Mouse (Mus musculus): ENCODE results near the gene Ascl4. TPM values are rescaled to one million over a fixed set of nuclear protein-coding genes. Genes with fewer than 3 reads are reported as not detected.

Gene Ascl4
- polyA plus RNA-seq (2015; fragmentation: Nextera tagmentation; extraction: Ambion mirVana): 0.95 and 1.0 TPM in 2 replicates

DNA sequence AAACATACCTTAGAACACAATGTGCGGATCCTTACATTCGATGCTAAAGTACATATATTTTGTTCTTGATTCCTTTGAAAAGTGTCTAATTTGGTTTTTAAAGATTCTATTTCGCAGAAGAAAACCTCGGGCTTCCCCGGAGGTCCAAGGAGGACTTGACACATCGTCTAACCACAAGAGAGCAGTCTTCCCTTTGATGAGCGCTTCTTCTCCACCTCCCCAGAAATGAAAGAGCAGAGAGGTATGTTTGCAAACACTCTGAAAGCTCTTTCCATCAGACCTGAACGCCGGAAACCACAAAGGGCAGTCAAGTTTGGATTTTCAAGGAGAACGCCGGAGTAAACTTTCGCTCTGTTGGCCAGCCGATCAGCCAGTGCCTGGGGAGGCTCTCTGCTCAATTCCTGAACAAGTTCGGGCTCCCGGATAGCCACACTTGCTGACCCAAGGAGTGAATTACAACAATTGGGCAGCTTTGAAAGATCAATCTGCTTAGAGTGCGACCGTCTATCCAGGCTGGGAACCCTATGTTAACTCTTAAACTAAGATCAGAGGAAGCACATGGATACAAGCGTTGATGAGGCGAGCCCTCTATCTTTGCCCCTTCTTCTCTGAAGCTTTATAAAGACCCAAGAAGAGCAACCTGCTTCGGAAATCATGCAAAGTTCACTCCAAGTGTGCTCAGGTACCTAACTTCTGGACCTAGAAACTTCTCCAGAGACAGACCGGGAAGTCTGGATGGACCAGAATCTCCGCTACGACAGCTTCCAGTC lies at the start of gene Ascl4:
TSS of gene Ascl4 (plus strand) at position 6 of the 770 bp plus-strand sequence.
- Histone ChIP-seq H3K27me3 (peaks cover 10% of the 10 kb centered on the region), H3K4me3 (replicated peaks) (peak within 1 kb of the TSS; percentile 57), H3K9me3 (no peaks in the 10 kb centered on the region), H3K4me2 (replicated peaks) (peak within 1 kb of the TSS; percentile 87), H3K27ac (peak within 1 kb of the TSS; percentile 47; the same call in 1 of the 2 replicates), H3K9ac (replicated peaks) (peak within 1 kb of the TSS; percentile 70), H3K4me1 (replicated peaks) (peaks cover 15% of the 10 kb centered on the region), H3K36me3 (no peaks in the 10 kb centered on the region)
- no peak; the same call in 1 of the 2 replicates for ATAC-seq
- 1% methylated on average over 23 of the region's 23 CpGs for WGBS

DNA sequence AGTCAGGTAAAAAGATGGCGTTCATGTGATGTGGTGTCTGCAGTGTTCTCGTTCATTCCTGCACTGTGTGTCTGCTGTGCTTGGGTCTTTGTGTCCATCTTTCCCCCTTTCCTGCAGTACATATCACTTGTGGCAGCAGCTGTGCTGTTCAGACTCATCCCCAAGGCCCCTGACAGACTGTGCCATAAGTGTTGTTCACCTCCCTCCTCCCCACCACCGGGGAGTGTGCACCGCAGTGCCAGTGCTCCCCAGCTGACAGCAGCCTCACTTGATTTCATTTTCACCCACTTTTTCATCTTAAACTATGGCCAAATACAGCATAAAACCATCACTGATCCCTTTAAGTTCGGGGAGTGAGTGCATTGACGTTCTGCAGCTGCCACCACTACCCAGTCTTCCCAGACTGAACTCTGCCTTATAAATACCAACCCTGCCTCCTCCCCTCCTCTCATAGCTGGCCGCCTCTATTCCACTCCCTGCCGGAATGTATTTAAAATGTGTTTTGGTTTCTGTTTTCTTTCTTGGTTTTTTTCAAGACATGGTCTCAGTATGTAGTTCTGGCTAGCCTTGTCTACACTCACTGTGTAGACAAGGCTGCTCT lies 47.5 kb upstream of the Ascl4 start:
- no peaks in the 10 kb centered on the region for H3K4me1 ChIP-seq (replicated peaks)
- no peak overlapping the region for H3K9ac ChIP-seq (replicated peaks)
- no peaks in the 10 kb centered on the region for H3K27me3 ChIP-seq
- H3K9me3 ChIP-seq: no peaks in the 10 kb centered on the region
- no peak overlapping the region for H3K4me3 ChIP-seq (replicated peaks)
- H3K36me3 ChIP-seq: peaks cover 87% of the 10 kb centered on the region
- 93% methylated on average over 8 of the region's 8 CpGs for WGBS
- no peak for ATAC-seq
- no peak overlapping the region for H3K27ac ChIP-seq
- no peak overlapping the region for H3K4me2 ChIP-seq (replicated peaks)

DNA sequence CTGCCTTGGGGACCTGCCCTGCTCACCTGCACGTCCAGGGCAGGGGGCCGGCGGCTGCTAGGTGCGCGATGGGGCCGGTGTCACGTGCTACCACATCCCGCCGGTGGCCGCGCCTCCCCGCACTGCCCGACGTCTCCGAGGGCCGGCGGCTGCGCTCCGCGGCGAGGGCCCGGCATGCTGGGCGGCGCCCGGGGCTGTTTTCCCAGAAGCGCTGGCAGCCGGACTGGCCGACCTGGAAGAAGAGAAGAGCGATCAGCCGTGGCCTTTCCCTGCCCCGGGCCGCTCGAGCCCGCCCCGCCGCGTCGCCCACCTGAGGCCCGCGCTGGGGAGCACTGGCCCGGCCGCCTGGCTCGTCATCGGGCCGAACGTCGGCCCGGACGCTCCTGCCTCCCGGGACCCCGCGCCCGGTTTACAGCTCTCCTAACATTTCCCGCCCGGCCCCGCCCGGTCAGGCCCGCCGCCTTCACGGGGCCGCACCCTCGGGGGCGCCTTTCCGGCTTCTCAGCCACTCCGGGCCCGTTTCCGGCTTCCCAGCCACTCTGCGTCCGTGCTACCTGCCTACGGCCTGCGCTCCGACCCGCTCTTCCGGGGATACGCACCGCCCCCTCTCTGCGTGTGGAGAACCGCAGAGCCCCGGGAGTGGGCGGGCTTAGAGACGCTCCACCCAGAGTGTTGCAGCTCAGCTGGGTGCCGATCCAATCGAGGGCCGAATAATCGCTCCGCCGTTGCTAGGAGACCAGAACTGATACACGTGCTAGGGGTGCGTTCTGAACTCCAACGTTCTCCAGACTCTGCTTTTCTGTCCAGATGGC lies 10.8 kb upstream of the Ascl4 start, which contains the start of gene Prdm4:
TSS of gene Prdm4 (minus strand) at position 645 of the 812 bp plus-strand sequence.
- WGBS: under 1% methylated on average over 83 of the region's 90 CpGs
- peak; percentile 99 for ATAC-seq
- peaks cover 28% of the 10 kb centered on the region for H3K36me3 ChIP-seq
- peak within 1 kb of the TSS; percentile 88 for H3K27ac ChIP-seq
- H3K4me3 ChIP-seq (replicated peaks): peak within 1 kb of the TSS; percentile 94
- peaks cover 17% of the 10 kb centered on the region for H3K4me1 ChIP-seq (replicated peaks)
- peak within 1 kb of the TSS; percentile 92 for H3K9ac ChIP-seq (replicated peaks)
- H3K4me2 ChIP-seq (replicated peaks): peak within 1 kb of the TSS; percentile 63
- H3K9me3 ChIP-seq: no peaks in the 10 kb centered on the region
- H3K27me3 ChIP-seq: peaks cover 5% of the 10 kb centered on the region; the same call in 1 of the 2 replicates

DNA sequence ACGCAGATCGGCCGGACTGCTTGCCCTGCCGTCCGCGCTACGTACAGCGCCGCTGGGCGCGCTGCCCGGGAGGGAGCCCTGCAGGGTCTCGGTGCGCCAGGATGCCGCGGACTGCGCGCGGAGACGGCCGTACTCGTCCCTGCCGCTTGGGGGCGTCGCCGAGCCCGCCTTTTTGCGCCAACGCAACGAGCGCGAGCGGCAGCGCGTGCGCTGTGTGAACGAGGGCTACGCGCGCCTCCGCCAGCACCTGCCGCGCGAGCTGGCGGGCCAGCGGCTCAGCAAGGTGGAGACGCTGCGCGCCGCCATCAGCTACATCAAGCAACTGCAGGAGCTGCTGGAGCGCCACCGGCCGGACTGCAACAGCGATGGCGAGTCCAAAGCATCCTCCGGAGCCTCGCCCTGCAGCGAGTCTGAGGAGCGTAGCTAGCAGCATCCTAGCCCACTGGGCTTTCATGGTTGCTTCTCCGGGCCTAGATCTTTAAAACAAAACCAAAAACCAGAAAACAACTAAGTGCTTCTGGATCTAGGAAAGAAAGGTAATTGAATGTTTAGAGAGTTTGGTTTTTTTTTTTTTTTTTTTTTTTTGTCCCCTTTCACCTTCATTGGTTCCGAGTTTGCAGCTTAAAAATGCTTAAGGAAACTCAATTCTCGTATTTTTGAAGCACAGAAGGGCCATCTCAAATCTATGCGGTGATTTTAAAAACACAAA lies 1.2 kb downstream of the Ascl4 start:
- peak overlapping the region; percentile 87 for H3K4me2 ChIP-seq (replicated peaks)
- H3K27me3 ChIP-seq: peaks cover 10% of the 10 kb centered on the region
- H3K36me3 ChIP-seq: no peaks in the 10 kb centered on the region
- peak overlapping the region; percentile 57 for H3K4me3 ChIP-seq (replicated peaks)
- peak overlapping the region; percentile 47; the same call in 1 of the 2 replicates for H3K27ac ChIP-seq
- H3K4me1 ChIP-seq (replicated peaks): peaks cover 15% of the 10 kb centered on the region
- peak; percentile 93 for ATAC-seq
- peak overlapping the region; percentile 70 for H3K9ac ChIP-seq (replicated peaks)
- H3K9me3 ChIP-seq: no peaks in the 10 kb centered on the region
- under 1% methylated on average over 63 of the region's 63 CpGs for WGBS

DNA sequence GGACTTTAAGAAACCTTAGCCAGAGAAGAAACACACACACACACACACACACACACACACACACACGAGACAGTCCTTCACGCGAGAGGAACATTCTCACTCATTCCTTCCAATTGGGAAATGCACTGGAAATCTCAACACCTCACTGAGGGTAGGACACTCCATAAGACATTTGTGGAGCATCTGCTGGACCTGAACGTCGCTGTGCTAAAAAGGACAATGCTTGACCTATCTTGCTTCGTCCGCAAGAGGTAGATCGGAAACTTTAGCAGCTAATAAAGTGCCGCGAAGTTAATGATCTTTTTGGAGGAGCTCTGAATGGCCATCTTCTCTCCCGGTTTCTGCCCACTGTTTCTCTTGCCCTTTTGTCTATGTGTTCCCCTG lies 1.7 kb downstream of the Ascl4 start:
- H3K27me3 ChIP-seq: peaks cover 10% of the 10 kb centered on the region
- H3K4me1 ChIP-seq (replicated peaks): peaks cover 15% of the 10 kb centered on the region
- H3K9me3 ChIP-seq: no peaks in the 10 kb centered on the region
- peak overlapping the region; percentile 87 for H3K4me2 ChIP-seq (replicated peaks)
- H3K36me3 ChIP-seq: no peaks in the 10 kb centered on the region
- H3K27ac ChIP-seq: no peak overlapping the region
- ATAC-seq: no peak
- WGBS: 45% methylated on average over 11 of the region's 11 CpGs
- peak overlapping the region; percentile 70 for H3K9ac ChIP-seq (replicated peaks)
- H3K4me3 ChIP-seq (replicated peaks): peak overlapping the region; percentile 57

DNA sequence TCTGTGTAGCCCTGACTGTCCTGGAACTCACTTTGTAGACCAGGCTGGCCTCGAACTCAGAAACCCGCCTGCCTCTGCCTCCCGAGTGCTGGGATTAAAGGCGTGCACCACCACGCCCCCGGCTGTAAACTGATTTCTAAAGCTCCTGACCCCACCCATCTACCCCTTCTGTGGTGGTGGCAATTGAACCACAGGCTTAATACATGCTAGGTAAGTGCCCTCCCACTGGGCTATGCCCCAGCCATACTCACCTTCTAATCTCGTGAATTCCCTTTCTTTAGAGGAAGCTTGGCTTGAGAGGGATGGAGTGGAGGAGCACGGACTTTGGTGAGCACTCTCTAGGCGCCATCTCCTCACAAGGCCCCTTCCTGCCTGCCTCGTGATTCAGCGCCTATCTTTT lies 2.5 kb downstream of the Ascl4 start:
- Histone ChIP-seq H3K4me2 (replicated peaks) (no peak overlapping the region), H3K36me3 (no peaks in the 10 kb centered on the region), H3K4me1 (replicated peaks) (peaks cover 15% of the 10 kb centered on the region), H3K4me3 (replicated peaks) (no peak overlapping the region), H3K9ac (replicated peaks) (no peak overlapping the region), H3K27me3 (peaks cover 10% of the 10 kb centered on the region), H3K27ac (no peak overlapping the region), H3K9me3 (no peaks in the 10 kb centered on the region)
- no peak for ATAC-seq
- 94% methylated on average over 11 of the region's 11 CpGs for WGBS

DNA sequence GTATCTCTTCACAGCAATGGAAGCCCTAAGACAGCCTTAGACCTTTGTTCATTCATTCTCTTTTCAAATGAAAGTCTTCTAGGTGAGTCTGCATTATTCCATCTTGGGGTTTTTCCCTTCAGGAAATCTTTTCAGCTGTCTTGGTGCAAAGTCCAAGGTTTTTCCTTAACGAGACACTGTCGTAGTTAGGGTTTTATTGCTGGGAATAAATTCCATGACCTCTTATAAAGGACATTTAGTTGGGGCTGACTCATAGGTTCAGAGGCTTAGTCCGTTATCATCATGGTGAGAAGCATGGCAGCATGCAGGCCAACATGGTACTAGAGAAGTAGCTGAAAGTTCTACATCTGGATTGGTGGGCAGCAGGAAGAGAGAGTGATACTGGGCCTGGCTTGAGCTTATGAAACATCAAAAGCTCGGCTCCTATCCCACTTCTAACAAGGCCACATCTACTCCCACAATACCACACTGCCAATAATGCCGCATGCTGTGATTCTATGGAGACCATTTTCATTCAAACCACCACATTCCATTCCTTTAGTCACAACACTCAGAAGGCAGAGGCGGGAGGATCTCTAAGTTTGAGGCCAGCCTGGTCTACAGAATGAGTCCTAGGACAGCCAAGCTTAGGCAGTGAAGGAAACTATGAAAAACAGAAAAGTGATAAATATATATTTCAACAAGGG lies 8.9 kb downstream of the Ascl4 start:
- WGBS: 96% methylated on average over 6 of the region's 6 CpGs
- H3K27me3 ChIP-seq: no peaks in the 10 kb centered on the region
- no peak overlapping the region for H3K27ac ChIP-seq
- ATAC-seq: no peak
- H3K4me2 ChIP-seq (replicated peaks): no peak overlapping the region
- H3K9me3 ChIP-seq: no peaks in the 10 kb centered on the region
- no peaks in the 10 kb centered on the region for H3K4me1 ChIP-seq (replicated peaks)
- H3K9ac ChIP-seq (replicated peaks): no peak overlapping the region
- peaks cover 60% of the 10 kb centered on the region for H3K36me3 ChIP-seq
- H3K4me3 ChIP-seq (replicated peaks): no peak overlapping the region

DNA sequence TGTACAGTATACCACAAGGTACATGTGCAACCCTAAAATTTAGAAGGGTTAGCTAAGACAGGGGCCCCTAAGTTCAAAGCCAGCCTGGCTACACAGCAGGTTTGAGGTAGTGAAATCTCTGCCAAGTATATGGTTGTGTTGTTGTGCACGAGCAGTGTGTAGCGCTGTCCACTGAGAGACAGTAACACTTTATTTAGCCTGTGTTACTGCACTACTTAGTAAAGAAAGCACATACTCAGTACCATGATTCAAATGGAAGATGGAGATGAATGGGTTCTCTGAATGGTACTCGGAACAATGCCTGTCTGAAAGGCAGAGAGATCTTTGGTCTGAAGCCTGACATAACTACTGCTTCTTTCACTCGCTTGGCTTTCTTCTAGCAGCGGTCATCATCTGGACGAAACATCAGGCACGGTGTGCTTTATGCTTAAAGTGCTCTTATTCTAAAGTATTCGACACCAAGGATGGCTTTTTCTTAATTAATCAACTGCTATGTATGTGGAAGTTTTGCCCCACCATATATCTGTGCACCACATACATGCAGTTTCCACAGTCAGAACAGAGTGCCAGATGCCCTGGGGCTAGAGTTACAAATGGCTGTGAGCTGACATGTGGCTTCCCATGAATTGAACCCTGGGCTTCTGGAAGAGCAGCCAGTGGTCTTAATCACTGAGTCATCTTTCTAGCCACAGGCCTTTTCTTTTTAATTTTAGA lies 21.2 kb downstream of the Ascl4 start:
- ATAC-seq: no peak
- 91% methylated on average over 8 of the region's 8 CpGs for WGBS
- Histone ChIP-seq H3K27ac (no peak overlapping the region), H3K4me1 (replicated peaks) (no peaks in the 10 kb centered on the region), H3K9me3 (no peaks in the 10 kb centered on the region), H3K9ac (replicated peaks) (no peak overlapping the region), H3K36me3 (peaks cover 89% of the 10 kb centered on the region), H3K4me3 (replicated peaks) (no peak overlapping the region), H3K4me2 (replicated peaks) (no peak overlapping the region), H3K27me3 (no peaks in the 10 kb centered on the region)

DNA sequence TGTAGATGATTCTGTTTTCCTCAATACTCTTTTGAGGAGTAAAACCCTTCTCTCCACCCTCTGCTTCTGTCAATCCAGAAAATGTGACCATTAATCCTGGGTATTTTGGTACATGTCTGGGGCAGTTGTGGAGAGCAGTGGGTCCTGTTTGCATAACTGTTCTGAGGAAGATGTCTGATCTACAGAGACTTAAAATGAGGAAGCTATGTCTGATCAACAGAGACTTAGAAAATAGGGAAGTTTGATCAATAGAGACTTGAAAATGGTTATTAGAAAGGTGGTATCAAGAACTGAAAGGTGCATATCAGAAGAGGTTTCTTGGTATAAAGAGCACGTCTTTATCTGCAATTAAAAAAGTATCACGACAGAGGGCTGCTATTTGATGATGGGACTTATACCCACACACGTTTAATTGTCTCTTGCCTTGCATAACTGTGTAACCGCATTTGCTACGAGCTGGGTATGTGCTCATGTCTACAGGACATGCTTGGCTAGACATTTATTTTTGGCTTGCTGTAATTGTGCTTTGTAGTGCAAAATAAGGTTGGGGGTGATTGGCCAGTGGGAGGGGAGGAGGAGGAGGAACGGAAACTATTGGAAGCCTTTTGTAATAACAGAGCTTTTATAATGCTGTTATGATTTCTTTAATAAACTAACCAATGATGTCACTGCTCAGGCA lies 24.4 kb downstream of the Ascl4 start:
- Histone ChIP-seq H3K4me3 (replicated peaks) (no peak overlapping the region), H3K4me2 (replicated peaks) (no peak overlapping the region), H3K9ac (replicated peaks) (no peak overlapping the region), H3K27me3 (no peaks in the 10 kb centered on the region), H3K36me3 (peaks cover 68% of the 10 kb centered on the region), H3K9me3 (no peaks in the 10 kb centered on the region), H3K27ac (no peak overlapping the region), H3K4me1 (replicated peaks) (peaks cover 15% of the 10 kb centered on the region)
- no peak for ATAC-seq
- 91% methylated on average over 6 of the region's 6 CpGs for WGBS

DNA sequence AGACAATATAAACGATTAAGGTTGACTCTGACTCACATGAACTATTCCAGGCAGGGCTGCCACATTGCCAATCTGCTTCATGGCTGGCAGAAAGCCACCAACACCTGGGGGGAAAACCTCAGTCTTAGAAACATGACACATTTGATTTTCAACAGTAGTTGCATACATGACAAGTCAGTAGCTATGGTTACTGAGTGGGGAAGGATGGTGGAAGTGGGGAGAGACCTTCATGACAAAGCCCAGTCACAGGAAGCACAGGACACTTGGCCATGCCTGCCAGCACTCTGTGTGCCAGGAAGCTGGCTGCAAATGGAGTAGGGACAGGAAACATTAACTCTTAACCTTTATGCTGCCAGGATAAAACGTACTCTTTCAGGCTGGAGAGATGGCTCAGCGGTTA lies 25.9 kb downstream of the Ascl4 start:
- H3K4me2 ChIP-seq (replicated peaks): no peak overlapping the region
- H3K4me3 ChIP-seq (replicated peaks): no peak overlapping the region
- no peak overlapping the region for H3K27ac ChIP-seq
- peaks cover 58% of the 10 kb centered on the region for H3K36me3 ChIP-seq
- 95% methylated on average over 3 of the region's 3 CpGs for WGBS
- H3K9ac ChIP-seq (replicated peaks): no peak overlapping the region
- no peak for ATAC-seq
- H3K27me3 ChIP-seq: no peaks in the 10 kb centered on the region
- H3K4me1 ChIP-seq (replicated peaks): peaks cover 16% of the 10 kb centered on the region
- no peaks in the 10 kb centered on the region for H3K9me3 ChIP-seq

All from midbrain, embryonic 13.5 days (tissue).